Mouse (Mus musculus) E14TG2a.4 (cell line): ENCODE measurements around the gene Noxa1.
A peak's percentile ranks its signal among the peaks of the same experiment; 100 is the strongest.

ENCODE experiments used
- H3K27me3 ChIP-seq: 2 replicates; pipeline ENCODE4 v1.6.1; 2014; ENCODE audit warnings: low read length, control low read depth; ENCODE audit not compliant: insufficient read depth
- H3K36me3 ChIP-seq: 2 replicates; pipeline ENCODE4 v1.6.1; 2014; ENCODE audit warnings: low read length, control low read depth; ENCODE audit not compliant: insufficient read depth
- H3K4me1 ChIP-seq: replicated peaks from 2 replicates; pipeline ENCODE4 v1.6.1; 2014; ENCODE audit warnings: low read depth, low read length, control low read depth
- H3K4me3 ChIP-seq: replicated peaks from 2 replicates; pipeline ENCODE4 v1.5.1; 2014; ENCODE audit warnings: mild to moderate bottlenecking, low read length
- H3K9me3 ChIP-seq: 2 replicates; pipeline ENCODE4 v1.6.1; 2014; ENCODE audit warnings: low read length, control low read depth
- CTCF ChIP-seq: conservative IDR thresholded peaks from 2 replicates; pipeline ENCODE4 v1.5.1; 2014; ENCODE audit warnings: low read length
- NANOG ChIP-seq: IDR thresholded peaks from 2 replicates; pipeline ENCODE4 v1.6.1; 2014; ENCODE audit warnings: borderline replicate concordance, low read length, mixed read lengths
- POU5F1 ChIP-seq: IDR thresholded peaks from 2 replicates; pipeline ENCODE4 v1.6.1; 2014; ENCODE audit warnings: low read length, borderline replicate concordance

Gene Noxa1

GRCm38 (mm10) chr2:25095109-25095850 is at the start of gene Noxa1:
Gene Noxa1 (minus strand): TSS chr2:25095149.
- H3K4me3 ChIP-seq: peak within 1 kb of the TSS; percentile 41
- no peaks in the 10 kb centered on the region for H3K36me3 ChIP-seq
- TF ChIP-seq CTCF (peak; percentile 60), POU5F1 (no peak), NANOG (no peak)
- H3K4me1 ChIP-seq: peaks cover 15% of the 10 kb centered on the region
- H3K27me3 ChIP-seq: peaks cover 38% of the 10 kb centered on the region
- H3K9me3 ChIP-seq: no peaks in the 10 kb centered on the region

- Histone ChIP-seq H3K4me3 (no peak overlapping the region), H3K9me3 (no peaks in the 10 kb centered on the region), H3K27me3 (peaks cover 7% of the 10 kb centered on the region; the same call in 1 of the 2 replicates), H3K36me3 (no peaks in the 10 kb centered on the region), H3K4me1 (peaks cover 3% of the 10 kb centered on the region)
- TF ChIP-seq CTCF (no peak), POU5F1 (no peak), NANOG (no peak)
Measured at GRCm38 (mm10) chr2:25141921-25142320, 47.0 kb upstream of the Noxa1 start.

- Histone ChIP-seq H3K4me1 (peaks cover 3% of the 10 kb centered on the region), H3K4me3 (no peak overlapping the region)
- TF ChIP-seq NANOG: no peak
- TF ChIP-seq CTCF: peak; percentile 78
Measured at GRCm38 (mm10) chr2:25141185-25141584, 46.2 kb upstream of the Noxa1 start.

GRCm38 (mm10) chr2:25137832-25138231 is 42.9 kb upstream of the Noxa1 start:
- TF ChIP-seq CTCF: no peak
- no peak for TF ChIP-seq POU5F1
- TF ChIP-seq NANOG: no peak
- Histone ChIP-seq H3K4me1 (peaks cover 3% of the 10 kb centered on the region), H3K36me3 (no peaks in the 10 kb centered on the region), H3K27me3 (peaks cover 4% of the 10 kb centered on the region; the same call in 1 of the 2 replicates), H3K9me3 (no peaks in the 10 kb centered on the region), H3K4me3 (no peak overlapping the region)

More at GRCm38 (mm10) chr2:25141185-25141584, 46.2 kb upstream of the Noxa1 start:
- peaks cover 10% of the 10 kb centered on the region; the same call in 1 of the 2 replicates for H3K27me3 ChIP-seq
- H3K36me3 ChIP-seq: no peaks in the 10 kb centered on the region
- H3K9me3 ChIP-seq: no peaks in the 10 kb centered on the region

- H3K4me3 ChIP-seq: no peak overlapping the region
- TF ChIP-seq POU5F1 (no peak), NANOG (no peak), CTCF (no peak)
- no peaks in the 10 kb centered on the region for H3K9me3 ChIP-seq
- peaks cover 4% of the 10 kb centered on the region for H3K27me3 ChIP-seq
- H3K4me1 ChIP-seq: peaks cover 4% of the 10 kb centered on the region; the same call in 1 of the 2 replicates
- no peaks in the 10 kb centered on the region for H3K36me3 ChIP-seq
Measured at GRCm38 (mm10) chr2:25131601-25132000, 36.7 kb upstream of the Noxa1 start.

GRCm38 (mm10) chr2:25128072-25128471 is 33.1 kb upstream of the Noxa1 start:
- Histone ChIP-seq H3K4me3 (no peak overlapping the region), H3K9me3 (no peaks in the 10 kb centered on the region), H3K4me1 (peaks cover 15% of the 10 kb centered on the region), H3K36me3 (no peaks in the 10 kb centered on the region), H3K27me3 (peaks cover 16% of the 10 kb centered on the region)
- TF ChIP-seq NANOG (no peak), POU5F1 (no peak), CTCF (no peak)

- peaks cover 16% of the 10 kb centered on the region for H3K27me3 ChIP-seq
- H3K4me3 ChIP-seq: no peak overlapping the region
- TF ChIP-seq CTCF (peak; percentile 88), POU5F1 (no peak), NANOG (no peak)
- H3K9me3 ChIP-seq: no peaks in the 10 kb centered on the region
- peaks cover 15% of the 10 kb centered on the region for H3K4me1 ChIP-seq
- H3K36me3 ChIP-seq: no peaks in the 10 kb centered on the region
Measured at GRCm38 (mm10) chr2:25127206-25127605, 32.3 kb upstream of the Noxa1 start.

- H3K9me3 ChIP-seq: no peaks in the 10 kb centered on the region
- H3K36me3 ChIP-seq: no peaks in the 10 kb centered on the region
- peaks cover 16% of the 10 kb centered on the region for H3K27me3 ChIP-seq
- TF ChIP-seq NANOG: no peak
- peaks cover 15% of the 10 kb centered on the region for H3K4me1 ChIP-seq
- H3K4me3 ChIP-seq: peak overlapping the region; percentile 45
Measured at GRCm38 (mm10) chr2:25126011-25127010, 31.4 kb upstream of the Noxa1 start.
